Mouse (Mus musculus) inflammation-experienced regulatory T-cells, adult 6 months (primary cell): ENCODE data around the gene Sv2c. TPM values are rescaled to one million over a fixed set of nuclear protein-coding genes. Genes with fewer than 3 reads are reported as not detected.

Experiments
- ATAC-seq: one replicate; pipeline ENCODE4 v1.8.0; 2017
- polyA plus RNA-seq, 3 experiments: library from polyadenylated mRNA; unstranded; fragments of 100-300 nt; shearing (Covaris generic); gene quantifications; one replicate each; pipeline ENCODE4 v1.2.1; 2017

Gene Sv2c
- polyA plus RNA-seq, 3 experiments from 2014 or later = 1.4 to 3.3 (median 2.4) TPM

DNA sequence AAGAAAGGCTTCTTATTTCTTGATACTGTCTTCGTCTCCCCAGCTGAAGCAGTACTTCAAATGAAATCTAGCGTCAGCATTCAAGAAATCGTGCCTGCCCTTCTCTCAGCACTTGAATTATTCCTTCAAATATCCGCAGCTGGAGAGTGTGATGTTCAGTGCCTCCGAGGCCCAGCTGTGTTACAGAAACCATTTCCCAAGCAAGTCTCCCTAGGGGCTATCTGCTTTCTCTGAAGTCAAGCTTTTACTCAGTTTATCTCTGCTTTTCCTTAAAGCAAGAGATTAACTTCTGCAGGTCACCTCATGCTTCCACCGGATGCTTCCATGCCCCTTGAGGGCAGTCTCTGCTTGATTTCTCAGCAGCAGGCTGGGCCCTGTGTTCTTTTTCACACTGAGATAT is 166.8 kb downstream of the Sv2c start:
- ATAC-seq = no peak

DNA sequence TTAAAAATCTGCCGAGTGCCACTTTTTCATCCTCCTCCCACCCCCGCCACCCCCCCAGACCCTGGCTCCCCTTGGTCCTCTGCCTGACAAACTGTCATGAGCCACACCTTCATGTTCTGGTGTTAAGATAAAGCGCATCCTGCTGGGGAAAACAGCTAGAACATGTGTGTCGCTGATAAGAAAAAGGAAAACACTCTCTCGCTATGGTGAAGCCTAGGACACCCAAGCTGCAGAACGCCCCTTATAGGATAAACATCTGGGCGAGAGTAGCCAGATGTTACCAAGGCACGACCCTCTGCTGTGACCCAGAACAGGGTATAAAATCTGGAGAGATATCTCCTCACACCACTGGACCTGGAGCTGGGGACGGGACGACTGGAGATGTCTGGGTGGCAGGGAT is 167.2 kb downstream of the Sv2c start:
- ATAC-seq = no peak

DNA sequence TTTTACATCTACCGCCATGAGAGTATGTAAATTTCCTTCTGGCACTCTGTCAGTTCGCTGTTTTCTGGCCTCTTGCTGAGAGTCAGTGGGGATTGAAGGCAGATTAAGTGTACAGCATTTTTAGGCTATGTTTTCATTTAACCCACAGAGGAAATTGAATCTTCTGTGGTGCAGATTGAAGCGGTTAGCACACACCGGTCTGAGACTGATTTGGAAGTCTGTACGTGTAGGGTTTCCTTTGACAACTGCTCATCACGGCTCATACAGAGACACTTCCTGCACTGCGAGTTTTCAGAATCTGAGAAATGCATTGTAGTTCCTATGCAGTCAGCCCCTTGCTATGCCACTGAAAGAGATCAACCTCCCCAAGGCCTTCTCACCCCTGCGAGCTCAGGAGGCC is 168.2 kb downstream of the Sv2c start:
- peak; percentile 60 for ATAC-seq

DNA sequence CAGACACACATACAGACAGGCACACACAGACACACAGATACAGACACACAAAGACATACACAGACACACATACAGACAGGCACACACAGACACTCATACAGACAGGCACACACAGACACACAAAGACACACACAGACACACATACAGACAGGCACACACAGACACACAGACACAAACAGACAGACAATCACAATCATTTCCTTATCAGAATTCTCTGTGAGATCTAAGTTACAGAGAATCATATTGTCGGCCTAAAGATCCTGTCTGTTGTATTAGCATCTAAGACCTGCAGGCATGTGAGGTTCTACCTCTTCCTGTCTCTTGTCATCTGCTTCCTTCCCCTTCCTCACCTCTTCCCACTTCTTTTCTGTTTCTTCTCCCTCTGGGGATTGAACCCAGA is 168.7 kb downstream of the Sv2c start:
- ATAC-seq = peak; percentile 29

DNA sequence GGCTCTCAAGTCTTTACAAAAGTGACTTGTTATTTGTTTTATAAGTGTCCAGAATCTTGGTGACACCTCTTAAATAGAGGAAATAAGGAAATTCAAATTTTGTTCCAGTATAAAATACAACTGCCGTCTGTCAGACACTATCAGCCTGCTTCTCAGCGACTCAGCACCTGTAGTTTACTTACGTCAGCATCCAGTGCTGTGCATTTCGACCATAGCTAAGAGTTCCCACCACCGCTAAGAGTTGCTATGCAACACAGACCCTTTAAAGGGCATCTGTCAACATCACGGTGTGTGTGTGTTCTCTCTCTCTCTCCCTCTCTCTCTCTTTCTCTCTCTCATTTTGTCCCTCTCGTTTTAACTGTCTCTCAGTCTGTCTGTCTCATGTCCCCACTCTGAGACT is 170.5 kb downstream of the Sv2c start:
- ATAC-seq = peak; percentile 36

DNA sequence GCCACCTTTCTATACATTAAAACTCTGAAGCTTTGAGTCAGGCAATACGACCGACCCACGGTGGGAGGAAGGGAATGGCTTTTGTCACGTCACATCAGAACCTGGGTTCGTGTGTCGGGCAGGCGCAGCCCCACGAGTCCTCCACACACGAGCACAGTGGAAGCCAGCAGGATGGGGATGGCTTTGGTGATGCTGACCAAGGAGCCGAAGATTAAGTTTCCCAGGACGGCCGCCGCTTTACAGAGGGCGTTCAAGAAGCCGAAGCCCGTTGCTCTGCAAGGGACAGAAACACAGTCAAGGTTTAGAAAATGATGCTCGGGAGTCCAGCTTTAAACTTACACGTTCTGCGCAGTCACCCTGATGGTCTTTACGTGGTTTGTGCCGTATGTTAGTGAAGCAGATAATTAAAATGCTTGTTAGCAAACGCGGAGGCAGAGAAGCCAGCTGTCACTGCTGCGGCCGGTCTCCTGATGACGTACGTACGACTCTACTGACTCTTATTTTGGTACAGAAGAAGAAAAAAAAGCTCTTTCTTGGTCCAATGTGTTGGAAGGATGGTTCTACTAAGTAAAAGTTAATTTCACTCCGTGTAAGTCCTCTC is 171.1 kb downstream of the Sv2c start:
- ATAC-seq = peak; percentile 29

DNA sequence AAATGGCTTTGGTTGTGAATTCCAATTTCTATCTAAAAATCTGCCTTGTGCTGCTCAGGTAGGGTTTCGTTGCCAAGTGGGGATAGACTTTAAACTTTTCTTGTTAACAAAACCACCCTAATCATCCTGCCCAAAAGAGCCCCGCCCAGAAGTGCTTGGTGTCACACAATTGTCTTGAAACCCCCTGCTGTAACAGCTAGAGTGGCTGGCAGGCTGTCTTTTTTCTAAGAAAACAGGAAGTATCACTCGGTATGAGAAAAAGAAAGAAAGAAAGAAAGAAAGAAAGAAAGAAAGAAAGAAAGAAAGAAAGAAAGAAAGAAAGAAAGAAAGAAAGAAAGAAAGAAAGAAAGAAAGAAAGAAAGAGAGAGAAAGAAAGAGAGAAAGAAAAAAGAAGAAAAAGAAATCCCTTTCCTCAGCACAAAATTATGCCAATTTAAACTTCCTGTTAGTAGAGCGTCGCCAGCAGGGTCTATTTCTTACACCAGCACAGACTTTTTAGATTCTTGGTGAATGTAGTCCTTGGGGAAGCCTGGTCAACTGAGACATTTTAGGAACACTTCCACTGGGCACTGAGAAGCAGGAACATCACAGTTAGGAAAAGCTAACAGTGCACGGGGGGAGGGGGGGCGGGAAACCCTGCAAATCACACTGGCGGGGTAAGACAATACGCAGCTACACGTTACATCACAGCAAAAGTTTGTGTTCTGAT is 171.7 kb downstream of the Sv2c start:
- ATAC-seq = peak; percentile 57

DNA sequence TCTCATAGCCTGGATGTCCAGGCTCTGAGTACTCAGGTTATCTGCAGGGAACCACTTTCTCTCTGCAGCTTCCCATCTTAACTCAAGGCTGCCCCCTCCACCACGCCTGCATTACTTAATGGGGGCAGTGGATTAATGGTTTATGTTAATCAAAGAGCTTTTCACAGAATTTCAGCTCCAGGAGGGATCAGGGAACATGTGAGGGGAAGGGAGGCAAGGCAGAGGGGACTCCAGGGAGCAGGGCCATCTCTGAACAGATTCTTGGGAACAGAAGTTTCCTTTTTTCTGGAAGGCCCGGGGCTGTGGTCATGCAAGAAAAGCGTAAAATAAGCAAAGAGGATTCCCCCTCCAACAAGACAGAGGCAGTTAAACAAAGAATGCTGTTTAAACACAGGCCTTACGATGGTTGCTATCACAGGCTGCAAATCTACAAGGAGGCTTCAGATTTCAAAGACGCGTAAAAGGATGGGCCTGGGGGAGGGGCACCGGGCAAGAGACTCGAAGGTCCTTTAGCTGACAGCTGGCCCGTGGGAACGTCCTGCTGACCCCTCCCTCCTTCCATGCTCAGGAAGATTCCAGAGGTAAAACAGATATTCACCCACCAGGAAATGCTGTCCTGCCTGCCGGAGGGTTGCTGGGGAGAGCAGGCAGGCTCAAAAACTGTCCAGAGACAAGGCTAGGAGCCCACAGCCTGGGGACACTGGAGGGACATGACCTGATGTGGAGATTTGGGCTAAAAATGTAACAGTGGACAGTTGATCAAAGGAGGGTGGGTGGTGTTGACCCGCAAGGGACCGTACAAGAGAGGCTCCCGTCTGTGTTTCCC is 172.5 kb downstream of the Sv2c start:
- ATAC-seq = no peak

DNA sequence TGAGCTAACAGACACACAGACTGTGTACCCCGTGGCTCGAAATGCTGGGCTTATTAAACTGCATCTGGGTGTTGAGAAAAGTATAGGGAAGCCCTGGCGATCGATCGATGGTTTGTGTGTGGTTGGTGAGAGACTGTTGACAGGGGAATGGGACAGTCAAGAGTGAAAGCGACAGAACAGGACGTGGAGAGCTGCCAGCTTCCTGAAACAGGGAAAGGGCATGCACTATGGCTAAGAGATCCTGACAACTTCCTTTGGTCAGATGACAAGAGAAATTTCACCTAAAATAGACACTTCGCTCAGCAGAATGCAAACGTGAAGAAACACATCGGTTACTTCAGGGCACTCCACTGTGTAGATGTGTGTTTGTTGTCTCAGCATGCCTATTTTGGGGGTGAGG is 175.2 kb downstream of the Sv2c start:
- no peak for ATAC-seq

DNA sequence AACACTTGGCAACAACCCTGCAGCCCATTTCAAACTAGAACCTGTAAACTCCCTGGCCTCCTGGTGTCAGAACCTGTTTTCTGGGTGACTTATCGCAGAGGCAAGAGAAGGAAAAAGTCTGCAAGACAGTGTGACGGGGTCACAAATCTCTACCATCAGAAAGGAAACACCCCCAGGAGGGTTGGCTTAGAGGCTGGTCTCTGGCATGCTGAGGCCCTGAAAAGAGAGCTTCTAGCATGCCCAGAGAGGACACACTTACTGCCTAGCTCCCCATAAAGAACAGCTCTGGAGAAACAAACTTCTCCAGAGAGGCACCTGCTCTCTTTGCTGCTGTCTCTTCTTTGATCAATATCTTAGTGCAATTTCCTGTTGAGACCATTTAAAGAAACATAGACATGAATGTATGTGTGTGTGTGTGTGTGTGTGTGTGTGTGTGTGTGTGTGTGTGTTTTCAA is 176.0 kb downstream of the Sv2c start:
- peak; percentile 63 for ATAC-seq

DNA sequence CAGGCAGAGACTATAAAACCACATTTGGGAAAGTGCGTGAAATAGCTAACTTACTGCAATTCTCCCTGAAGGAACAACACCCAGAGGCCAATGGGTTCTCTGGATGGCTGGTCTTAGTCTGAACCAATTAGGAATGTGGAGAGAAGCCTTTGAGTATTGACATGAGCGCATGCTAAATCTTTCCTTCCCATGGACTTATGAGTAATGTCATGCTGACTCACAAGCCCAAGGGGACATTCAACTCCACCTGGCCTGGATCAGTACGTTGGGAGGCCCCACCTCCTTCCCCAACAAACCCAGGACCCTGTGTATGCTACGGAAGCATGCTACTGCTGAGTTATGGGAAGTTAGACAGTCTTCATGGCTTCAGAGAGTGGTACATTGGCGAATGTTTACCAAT is 177.2 kb downstream of the Sv2c start:
- no peak for ATAC-seq

DNA sequence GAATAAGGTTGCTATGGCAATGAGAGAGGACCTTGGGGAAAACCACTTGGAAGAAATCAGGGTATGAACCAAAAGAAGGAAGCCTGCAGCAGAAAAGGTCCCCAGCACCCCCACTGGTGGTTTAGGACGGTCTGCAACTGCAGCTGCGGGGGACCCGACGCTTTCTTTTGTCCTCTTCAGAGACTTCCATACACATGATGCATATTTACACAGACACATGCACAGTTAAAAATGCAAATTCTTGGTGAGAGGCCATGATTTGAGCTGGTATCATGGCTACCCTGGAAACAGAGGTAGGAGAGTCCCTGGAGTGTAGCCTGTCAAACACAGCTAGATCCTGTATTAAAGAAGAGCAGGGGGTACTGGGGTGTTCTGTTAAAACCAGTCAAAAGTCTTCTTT is 178.7 kb downstream of the Sv2c start:
- ATAC-seq = no peak

DNA sequence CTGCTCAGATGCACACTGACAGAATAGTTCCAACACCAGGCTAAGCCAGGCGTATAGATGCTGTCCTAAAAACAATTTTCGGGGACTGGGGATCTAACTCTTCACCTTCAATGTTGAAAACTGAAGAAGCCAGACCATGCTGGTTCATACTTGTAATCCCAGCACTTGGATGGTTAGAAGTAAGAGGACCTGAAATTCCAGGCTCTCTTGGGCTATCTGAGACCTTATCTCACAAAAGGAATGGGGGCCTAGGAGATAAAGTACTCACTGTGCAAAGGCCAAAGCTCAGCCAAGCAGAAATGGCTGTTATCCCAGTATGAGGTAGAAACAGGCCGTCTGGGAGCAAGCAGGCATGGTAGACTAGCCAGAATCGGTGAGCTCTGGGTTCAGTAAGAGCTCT is 180.1 kb downstream of the Sv2c start:
- no peak for ATAC-seq

DNA sequence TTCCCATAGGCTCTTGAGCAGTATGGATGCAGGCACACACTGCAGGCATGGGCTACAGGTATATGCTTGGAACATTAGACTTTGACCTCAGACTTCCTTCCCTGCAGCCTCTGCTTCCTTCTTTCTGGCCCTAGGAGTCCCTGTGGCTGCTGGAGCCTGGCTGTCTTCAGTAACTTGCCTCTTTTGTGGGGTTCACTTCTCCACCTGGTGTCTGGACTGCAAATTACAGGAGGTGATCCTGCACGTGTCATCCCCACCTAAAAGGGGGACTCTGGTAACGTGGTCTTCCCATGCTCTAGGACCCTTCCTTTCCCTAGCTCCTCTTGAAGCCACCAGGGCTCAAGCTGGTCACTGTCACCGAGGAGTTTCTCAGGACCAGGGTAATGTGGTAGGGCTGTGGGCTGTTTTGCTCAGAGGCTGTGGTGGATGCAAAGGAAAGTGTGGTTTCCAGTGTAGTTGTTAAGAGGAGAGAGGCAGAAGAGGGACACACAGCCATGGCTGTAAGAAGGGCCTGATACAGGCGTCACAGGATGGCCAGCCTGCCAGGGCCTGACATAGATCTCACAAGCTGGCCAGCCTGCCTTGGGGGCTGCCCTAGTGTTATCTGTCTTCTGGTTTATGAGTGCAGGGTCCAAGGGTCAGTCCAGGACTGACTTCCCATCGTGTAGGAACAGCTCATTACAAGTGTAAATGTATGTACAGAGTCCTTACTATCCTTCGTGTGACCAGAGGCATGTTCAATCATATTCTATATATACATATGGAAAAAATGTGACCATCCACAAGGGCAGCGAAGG is 181.1 kb downstream of the Sv2c start:
- peak; percentile 80 for ATAC-seq

DNA sequence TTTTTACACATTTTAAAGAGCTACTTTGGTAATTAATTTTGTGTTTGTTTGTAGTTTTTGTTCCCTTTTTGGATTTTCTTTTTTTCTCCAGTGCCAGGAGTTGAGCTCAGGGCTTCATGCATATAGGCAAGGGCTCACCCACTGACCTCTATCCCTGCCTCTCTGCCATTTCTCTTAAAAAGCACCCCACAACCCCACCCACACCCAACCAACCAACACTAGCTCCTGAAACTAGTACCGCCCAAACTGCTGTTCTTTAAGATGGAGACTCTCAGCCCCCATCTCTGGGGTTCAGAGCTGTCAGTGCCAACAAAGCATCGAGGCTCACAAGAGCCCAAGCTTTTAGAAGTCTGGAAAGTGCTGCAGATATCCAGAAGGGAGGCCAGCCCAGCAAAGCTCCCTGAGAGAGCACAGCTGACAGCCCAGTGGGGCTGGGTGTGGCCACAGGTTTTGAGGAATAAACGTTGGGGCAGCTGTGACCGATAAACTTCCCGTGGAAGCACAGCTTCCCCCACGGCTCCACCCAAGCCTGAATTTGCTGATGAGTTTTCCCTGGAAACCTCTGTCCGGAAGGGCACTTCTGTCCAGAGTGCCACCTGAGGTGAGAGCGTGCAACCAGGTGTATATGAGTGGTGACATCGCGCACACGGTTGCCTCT is 181.8 kb downstream of the Sv2c start:
- peak; percentile 17 for ATAC-seq

DNA sequence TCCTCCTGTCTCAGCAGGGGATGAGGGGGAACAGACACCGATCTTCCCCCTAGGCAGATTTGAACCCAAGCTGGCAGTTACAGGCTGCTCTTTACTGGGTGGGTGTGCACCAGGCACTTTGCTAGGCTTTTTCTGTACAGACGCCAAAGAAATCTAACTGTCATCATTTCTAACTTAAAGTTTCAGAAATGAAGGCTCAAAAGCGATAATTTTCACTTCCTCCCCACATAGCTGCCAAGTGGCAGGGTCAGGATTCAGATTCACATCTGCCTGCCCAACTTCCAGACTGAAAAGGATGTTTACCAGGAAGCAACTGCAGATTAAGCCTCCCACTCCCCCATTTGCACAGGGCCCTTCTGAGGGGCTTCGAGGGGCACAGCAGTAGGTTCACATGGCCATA is 183.0 kb downstream of the Sv2c start:
- ATAC-seq = no peak

DNA sequence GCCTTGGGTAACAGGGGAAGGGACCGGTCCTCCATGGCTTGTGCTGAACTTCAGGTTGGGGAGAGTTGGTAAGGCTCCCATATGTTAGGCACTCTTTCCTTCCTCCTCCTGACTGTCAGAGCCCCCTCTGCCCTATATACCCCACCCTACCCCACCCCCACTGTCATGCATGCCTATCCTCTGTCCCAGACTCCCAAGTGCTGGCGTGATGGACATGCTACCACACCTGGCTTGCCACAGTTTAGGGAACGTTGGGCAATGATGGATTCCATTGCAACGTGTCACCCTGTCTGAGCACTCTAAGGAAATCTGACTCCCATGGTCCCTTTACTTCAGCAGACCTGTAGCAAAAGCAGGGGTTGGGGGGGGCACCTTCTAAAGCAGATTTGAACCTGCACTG is 183.6 kb downstream of the Sv2c start:
- ATAC-seq = no peak

DNA sequence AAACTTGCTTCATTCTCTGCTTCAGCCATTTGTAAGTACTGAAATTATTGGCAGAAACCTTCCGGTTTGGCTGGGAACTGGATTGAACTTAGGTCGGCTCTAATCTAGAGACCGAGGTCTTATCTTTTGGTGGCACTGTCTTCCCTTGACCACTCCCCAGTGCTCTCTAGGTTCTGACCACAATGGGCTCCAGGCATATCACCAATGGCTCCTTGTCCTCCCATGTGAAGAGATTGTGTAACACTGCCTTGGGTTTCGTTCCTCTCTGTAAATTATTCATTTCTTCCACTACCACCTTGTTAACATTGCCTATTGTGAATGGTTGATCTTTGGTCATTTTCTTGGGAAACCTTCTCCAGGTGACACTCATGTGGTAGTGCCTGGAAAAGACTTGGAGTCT is 184.0 kb downstream of the Sv2c start:
- no peak for ATAC-seq

DNA sequence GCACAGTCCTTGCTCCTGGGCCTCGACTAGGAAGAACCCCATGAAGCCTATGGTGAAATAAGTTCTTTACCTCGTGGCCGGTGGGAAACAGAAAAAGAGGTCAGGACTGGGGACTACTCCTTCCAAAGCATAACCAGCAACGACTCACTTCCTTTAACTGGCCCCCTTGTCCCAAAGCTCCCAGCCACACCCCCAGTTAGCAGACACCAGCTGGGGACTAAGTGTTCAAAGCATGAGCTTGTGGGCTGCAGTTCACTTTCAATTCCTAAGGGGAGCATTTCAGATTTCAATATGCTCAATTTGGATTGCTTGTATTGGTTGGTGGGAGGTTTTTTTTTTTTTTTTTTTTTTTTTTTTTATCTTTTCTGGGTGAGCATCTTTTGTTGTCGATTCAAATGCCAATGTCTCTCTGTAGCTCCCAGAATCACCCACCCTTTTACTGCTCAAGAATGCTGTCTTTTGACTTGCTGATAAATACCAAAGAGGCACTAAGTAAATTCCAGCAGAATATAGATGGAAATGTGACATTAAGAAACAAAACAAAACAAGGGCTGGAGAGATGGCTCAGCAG is 186.4 kb downstream of the Sv2c start:
- ATAC-seq = no peak

DNA sequence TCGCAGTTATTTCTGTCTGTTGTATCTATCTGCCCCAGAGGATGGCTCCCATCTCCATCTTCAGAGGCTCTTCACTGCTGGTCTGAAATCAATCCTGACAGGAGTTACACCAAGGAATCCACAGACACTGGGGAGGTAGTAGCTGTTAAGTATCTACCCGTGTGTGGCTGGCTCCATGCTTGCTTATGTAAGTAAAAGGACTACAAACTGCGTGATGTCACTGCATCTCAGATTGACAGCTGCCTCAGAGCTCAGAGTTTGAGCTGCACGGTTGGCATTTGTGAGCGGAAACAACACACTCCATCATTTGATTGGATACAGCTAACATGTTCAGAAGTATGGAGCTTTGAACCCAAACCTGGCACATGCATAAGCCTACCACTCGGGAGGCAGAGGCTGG is 187.8 kb downstream of the Sv2c start:
- ATAC-seq = no peak

DNA sequence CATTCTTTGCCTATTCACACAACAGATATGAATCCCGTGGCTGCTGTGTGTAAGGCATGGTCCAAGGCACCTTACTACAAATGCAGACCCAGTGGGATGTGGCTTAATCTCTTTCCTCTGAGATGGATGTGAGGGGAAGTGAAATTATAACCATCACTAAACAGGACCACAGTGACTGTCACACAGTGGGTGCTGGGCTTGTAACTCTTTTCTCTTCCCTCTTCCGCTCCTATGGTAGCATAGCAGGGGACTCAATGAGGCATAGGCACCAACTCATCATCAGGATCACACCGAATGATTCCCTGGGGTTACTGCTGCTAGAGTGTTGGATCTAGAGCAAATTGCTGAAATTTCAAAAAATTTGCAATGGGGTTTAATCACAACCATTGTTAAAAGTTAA is 188.5 kb downstream of the Sv2c start:
- no peak for ATAC-seq

DNA sequence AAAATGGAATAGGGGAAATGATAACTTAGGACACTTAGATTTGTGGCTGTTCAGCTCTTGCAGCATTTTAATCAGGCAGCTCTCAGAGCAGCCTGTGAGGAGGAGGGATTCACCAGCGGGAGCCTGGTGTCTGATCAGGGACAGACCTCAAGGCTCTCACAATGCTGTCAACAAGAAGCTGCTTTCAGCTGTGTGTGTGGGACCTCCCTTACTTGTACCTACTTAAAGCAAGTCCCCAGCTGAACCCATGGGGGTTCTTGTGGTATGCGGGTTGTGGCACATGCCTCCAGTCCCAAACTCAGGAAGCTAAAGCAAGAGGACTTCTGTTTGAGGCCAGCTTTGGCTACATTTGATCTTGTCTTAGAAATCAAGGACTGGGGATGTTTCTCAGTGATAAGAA is 189.8 kb downstream of the Sv2c start:
- no peak for ATAC-seq
